Mouse (Mus musculus) midbrain, embryonic 11.5 days (tissue): ENCODE measurements around the gene H2-Oa. TPM values are rescaled to one million over a fixed set of nuclear protein-coding genes. Genes with fewer than 3 reads are reported as not detected.

ENCODE experiments used
- ATAC-seq: fragments of 200-750 bp; cut with Nextera tagmentation; 2 replicates; pipeline ENCODE4 v1.8.0; 2017; ENCODE audit warnings: moderate TSS enrichment, moderate library complexity; ENCODE audit not compliant: low FRiP score
- DNase-seq: peaks from one replicate; pipeline ENCODE4 v3.0.0; 2015; ENCODE audit warnings: low spot score; ENCODE audit errors: missing footprints
- H3K27ac ChIP-seq: fragments of 300-500 bp; sonication (generic); 2 replicates; pipeline ENCODE4 v1.5.1; 2014; ENCODE audit warnings: low read depth, low read length
- H3K27me3 ChIP-seq: fragments of 300-500 bp; sonication (generic); 2 replicates; pipeline ENCODE4 v1.6.1; 2014; ENCODE audit warnings: mild to moderate bottlenecking, low read length, moderate library complexity, mixed read lengths; ENCODE audit not compliant: control insufficient read depth, insufficient read depth
- H3K36me3 ChIP-seq: fragments of 300-500 bp; sonication (generic); 2 replicates; pipeline ENCODE4 v1.6.1; 2014; ENCODE audit warnings: mild to moderate bottlenecking, low read length, moderate library complexity, mixed read lengths; ENCODE audit not compliant: control insufficient read depth, insufficient read depth
- H3K4me1 ChIP-seq: fragments of 300-500 bp; sonication (generic); 2 replicates; pipeline ENCODE4 v1.6.1; 2014; ENCODE audit warnings: low read length; ENCODE audit not compliant: control insufficient read depth, insufficient read depth
- H3K4me2 ChIP-seq: fragments of 300-500 bp; sonication (generic); 2 replicates; pipeline ENCODE4 v1.6.1; 2014; ENCODE audit warnings: mild to moderate bottlenecking, moderate library complexity
- H3K4me3 ChIP-seq: fragments of 300-500 bp; sonication (generic); 2 replicates; pipeline ENCODE4 v1.5.1; 2014; ENCODE audit warnings: low read depth, low read length
- H3K9ac ChIP-seq: fragments of 300-500 bp; sonication (generic); 2 replicates; pipeline ENCODE4 v1.6.1; 2014; ENCODE audit warnings: low read length
- H3K9me3 ChIP-seq: fragments of 300-500 bp; sonication (generic); 2 replicates; pipeline ENCODE4 v1.6.1; 2016; ENCODE audit warnings: low read length; ENCODE audit not compliant: control insufficient read depth
- WGBS: fragments of 180-500 bp; shearing (Covaris S2); extraction: QIAGEN DNeasy Blood & Tissue Kit; methylation state at CpG from one replicate; pipeline ENCODE4 v1.1.7; 2014; 5-methylcytosine and 5-hydroxymethylcytosine counted together
- polyA plus RNA-seq: library from polyadenylated mRNA; unstranded; fragments of >200 nt; fragmentation: Nextera tagmentation; extraction: Ambion mirVana; gene quantifications from 2 replicates; pipeline ENCODE4 v1.2.1, GENCODE M21; 2014

Gene H2-Oa
- polyA plus RNA-seq, 1 experiment from 2014 or later, result 0.33 TPM

DNA sequence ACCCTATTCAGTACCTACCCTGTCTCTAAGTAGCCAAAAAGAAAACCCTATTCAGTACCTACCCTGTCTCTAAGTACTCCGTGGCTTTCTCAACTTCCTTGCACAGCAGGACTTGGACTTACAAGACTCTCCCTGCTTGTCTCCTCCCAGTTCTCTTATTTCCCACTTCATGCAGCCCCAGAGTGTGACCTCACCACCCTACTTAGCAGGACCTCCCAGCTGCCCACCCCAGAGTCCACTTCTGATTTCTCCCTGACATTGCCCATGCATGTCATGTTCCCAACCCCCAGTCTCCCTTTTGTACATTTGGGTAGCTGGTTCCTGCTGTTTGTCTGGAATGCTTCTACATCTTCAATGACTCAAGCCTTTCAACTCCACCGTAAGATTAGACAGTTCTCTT lies 31.4 kb downstream of the H2-Oa start:
- DNase-seq (peak; percentile 87), ATAC-seq (no peak)
- Histone ChIP-seq H3K27ac (peak overlapping the region; percentile 100; the same call in 1 of the 2 replicates), H3K4me3 (peak overlapping the region; percentile 99), H3K9ac (peak overlapping the region; percentile 99), H3K4me2 (peak overlapping the region; percentile 97), H3K36me3 (peaks cover 4% of the 10 kb centered on the region; the same call in 1 of the 2 replicates), H3K4me1 (peaks cover 15% of the 10 kb centered on the region), H3K27me3 (no peaks in the 10 kb centered on the region), H3K9me3 (no peaks in the 10 kb centered on the region)
- WGBS, result 16% methylated on average over 2 of the region's 2 CpGs

DNA sequence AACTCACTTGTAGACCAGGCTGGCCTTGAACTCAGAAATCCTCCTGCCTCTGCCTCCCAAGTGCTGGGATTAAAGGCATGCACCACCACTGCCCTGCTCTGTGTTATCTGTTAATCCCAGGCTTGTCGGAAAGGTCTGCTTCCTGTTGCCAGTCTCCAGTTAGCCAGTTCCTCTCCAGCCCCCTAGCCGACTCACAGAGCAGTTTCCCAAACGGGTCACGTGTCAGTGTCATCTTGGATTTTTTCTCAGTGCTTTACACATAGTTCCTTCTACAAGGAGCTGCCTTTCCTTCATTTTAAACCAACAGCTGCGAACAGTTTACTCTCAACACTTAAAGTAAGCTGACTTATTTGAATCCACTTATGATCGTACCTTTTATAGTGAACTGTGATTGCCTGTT lies 32.5 kb downstream of the H2-Oa start:
- H3K4me1 ChIP-seq, result peaks cover 18% of the 10 kb centered on the region
- H3K4me2 ChIP-seq, result no peak overlapping the region
- no peak overlapping the region for H3K27ac ChIP-seq
- no peaks in the 10 kb centered on the region for H3K36me3 ChIP-seq
- no peak for DNase-seq
- H3K27me3 ChIP-seq, result no peaks in the 10 kb centered on the region
- ATAC-seq, result no peak
- no peak overlapping the region for H3K4me3 ChIP-seq
- no peaks in the 10 kb centered on the region for H3K9me3 ChIP-seq
- H3K9ac ChIP-seq, result no peak overlapping the region
- 92% methylated on average over 6 of the region's 6 CpGs for WGBS

GRCm38 (mm10) chr17:34126826-34127420 lies 34.8 kb downstream of the H2-Oa start:
- Histone ChIP-seq H3K27me3 (no peaks in the 10 kb centered on the region), H3K27ac (no peak overlapping the region), H3K4me1 (peaks cover 18% of the 10 kb centered on the region), H3K9me3 (no peaks in the 10 kb centered on the region), H3K4me2 (no peak overlapping the region), H3K36me3 (no peaks in the 10 kb centered on the region), H3K9ac (no peak overlapping the region), H3K4me3 (no peak overlapping the region)
- peak; percentile 37 for DNase-seq
- no peak for ATAC-seq
- 64% methylated on average over 9 of the region's 9 CpGs for WGBS

GRCm38 (mm10) chr17:34127475-34127874 lies 35.3 kb downstream of the H2-Oa start:
- Histone ChIP-seq H3K4me1 (peaks cover 18% of the 10 kb centered on the region), H3K27ac (no peak overlapping the region), H3K4me2 (no peak overlapping the region), H3K9me3 (no peaks in the 10 kb centered on the region), H3K27me3 (no peaks in the 10 kb centered on the region), H3K4me3 (no peak overlapping the region), H3K9ac (no peak overlapping the region), H3K36me3 (no peaks in the 10 kb centered on the region)
- ATAC-seq, result no peak
- 27% methylated on average over 6 of the region's 6 CpGs for WGBS
- DNase-seq, result peak; percentile 81

DNA sequence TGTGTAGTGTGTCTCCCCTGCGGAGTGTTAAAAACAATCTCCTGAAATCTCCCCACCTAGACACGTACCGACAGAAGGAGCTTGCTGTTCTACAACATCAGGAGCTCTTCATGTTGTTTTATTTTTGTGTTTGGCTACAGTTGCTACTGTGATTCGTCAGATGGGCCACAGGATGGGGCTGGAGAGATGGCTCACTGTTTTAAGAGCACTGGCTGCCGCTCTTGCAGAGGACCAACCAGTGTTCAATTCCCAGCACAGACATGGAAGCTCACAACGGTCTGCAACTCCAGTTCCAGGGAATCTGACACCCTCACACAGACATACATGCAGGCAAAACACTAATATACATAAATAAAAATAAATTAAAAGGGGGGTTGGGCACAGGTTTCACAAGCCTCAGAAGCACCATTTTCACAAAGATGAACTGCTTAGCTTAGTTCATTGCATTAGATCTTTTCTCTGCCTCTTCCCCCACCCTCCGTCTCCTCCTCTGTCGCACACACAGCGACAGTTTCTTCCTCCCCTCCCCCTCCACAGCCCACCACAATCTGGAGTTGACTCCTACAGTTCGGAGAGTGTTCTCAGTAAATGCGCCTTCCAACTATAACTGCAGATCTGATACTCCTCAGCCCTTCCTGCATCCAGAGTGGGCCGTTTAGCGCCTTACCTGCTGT lies 36.3 kb downstream of the H2-Oa start:
- ATAC-seq (no peak), DNase-seq (peak; percentile 80)
- Histone ChIP-seq H3K36me3 (no peaks in the 10 kb centered on the region), H3K4me1 (peaks cover 12% of the 10 kb centered on the region), H3K27ac (no peak overlapping the region), H3K27me3 (no peaks in the 10 kb centered on the region), H3K4me3 (no peak overlapping the region; the same call in 1 of the 2 replicates), H3K9me3 (no peaks in the 10 kb centered on the region), H3K4me2 (peak overlapping the region; percentile 8; the same call in 1 of the 2 replicates), H3K9ac (no peak overlapping the region)
- 21% methylated on average over 13 of the region's 13 CpGs for whole genome bisulfite sequencing

DNA sequence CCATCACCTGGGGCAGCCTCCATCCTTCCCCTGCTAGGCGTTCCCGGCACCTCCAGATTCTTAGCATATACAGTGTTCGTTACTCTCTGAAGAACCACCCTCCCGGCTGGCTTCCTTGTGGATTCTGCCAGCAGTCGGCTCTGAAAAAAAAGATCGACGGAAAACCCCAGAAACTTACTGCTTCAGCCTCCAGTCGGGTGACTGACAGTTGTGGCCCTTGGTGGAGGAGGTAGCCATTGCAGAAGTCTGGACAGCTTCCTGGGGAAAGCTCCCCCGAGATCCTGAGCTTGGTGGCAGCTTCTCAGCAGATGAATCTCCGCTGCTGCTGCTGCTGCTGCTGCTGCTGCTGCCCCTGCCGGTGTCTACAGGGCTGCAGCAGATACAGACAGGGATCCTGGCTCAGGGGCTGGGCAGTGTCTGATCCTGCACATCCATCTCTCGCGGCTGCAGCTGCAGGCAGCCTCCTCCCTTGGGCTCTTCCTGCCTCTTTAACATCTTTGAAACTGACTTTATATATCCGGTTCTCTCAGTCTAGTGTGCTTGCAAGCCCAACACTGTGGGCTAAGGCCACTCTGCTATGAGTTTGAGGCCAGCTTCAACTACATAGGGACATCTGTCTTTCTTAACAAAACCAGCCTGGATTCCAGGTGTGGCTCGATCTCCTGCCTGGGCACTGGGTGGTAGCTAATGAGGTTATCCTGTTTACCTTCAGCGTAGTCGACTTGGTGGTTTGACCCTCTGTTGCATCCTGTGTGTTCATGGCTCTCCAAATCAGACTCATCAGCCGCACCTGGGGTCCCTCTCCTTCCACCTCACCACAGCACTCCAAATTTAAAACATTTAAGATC lies 37.0 kb downstream of the H2-Oa start:
- peak overlapping the region; percentile 22; the same call in 1 of the 2 replicates for H3K9ac ChIP-seq
- peaks cover 5% of the 10 kb centered on the region for H3K4me1 ChIP-seq
- H3K4me3 ChIP-seq, result no peak overlapping the region; the same call in 1 of the 2 replicates
- ATAC-seq, result no peak; the same call in 1 of the 2 replicates
- H3K36me3 ChIP-seq, result no peaks in the 10 kb centered on the region
- no peak overlapping the region for H3K27ac ChIP-seq
- H3K27me3 ChIP-seq, result no peaks in the 10 kb centered on the region
- H3K9me3 ChIP-seq, result no peaks in the 10 kb centered on the region
- DNase-seq, result peak; percentile 85
- WGBS, result 22% methylated on average over 18 of the region's 18 CpGs
- H3K4me2 ChIP-seq, result peak overlapping the region; percentile 8; the same call in 1 of the 2 replicates

DNA sequence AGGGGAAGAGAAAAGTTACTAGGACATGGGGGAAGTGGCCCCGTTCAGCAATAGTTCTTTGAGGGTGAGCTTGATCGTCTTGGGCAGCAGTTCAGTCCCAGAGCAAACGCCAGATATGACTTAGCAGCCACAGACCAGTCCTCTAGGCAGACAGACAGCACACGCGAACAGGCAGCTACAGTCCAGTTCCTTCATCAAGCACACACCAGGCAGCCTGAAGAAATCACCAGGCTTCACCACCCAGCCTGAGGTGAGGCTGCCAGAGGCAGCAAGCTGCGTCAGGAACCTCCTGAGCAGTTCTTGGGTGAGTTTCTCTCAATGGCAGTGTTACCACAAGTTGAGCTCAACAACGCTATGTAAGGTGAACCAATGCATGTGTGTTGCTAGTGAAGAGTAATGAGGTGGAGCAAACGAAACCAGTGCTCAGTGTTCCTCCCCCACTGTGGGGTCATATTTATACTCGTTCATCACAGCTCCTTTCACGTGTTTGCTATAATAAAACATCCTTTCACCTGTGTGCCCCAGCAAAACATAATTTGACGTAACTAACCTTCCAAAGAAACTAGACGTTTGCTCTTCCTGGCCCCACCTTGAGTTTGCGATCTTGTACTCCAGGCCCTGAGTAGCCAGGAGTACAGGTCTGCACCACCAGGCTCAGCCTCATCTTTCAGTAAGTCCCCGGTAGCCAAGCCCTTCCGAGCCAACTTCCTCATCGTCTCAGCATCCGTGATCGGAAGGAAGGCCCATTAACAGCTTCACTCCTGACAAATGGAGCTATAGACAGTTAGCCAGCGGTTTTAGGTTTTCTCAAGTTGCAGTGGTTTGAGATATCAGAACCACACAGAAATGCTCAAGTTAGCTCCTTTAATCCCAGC lies 38.2 kb downstream of the H2-Oa start:
- no peaks in the 10 kb centered on the region for H3K27me3 ChIP-seq
- no peak overlapping the region for H3K4me3 ChIP-seq
- peaks cover 5% of the 10 kb centered on the region for H3K4me1 ChIP-seq
- WGBS, result 87% methylated on average over 19 of the region's 19 CpGs
- no peak overlapping the region for H3K27ac ChIP-seq
- H3K36me3 ChIP-seq, result no peaks in the 10 kb centered on the region
- DNase-seq (peak; percentile 67), ATAC-seq (no peak)
- H3K9me3 ChIP-seq, result no peaks in the 10 kb centered on the region
- no peak overlapping the region for H3K9ac ChIP-seq
- no peak overlapping the region for H3K4me2 ChIP-seq

DNA sequence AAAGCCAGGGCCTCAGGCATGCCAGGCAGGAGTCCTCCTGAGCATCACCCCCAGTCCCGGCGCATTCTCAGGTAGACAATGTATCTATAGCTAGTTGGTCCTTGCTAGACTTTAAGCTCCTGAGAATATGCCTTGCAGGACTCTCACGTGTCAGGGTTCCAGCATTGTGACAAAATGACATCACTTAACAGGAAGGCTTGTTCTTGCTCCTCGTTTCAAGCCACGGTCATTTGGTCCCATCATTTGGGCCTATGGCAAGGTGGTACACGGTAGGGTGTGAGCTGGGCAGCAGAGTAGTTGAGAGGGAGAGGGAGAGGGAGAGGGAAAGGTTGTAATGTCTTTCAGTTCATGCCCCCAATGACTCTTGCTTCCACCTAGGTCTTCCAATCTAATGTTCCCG lies 39.8 kb downstream of the H2-Oa start:
- Histone ChIP-seq H3K36me3 (no peaks in the 10 kb centered on the region), H3K9me3 (no peaks in the 10 kb centered on the region), H3K4me3 (no peak overlapping the region), H3K9ac (no peak overlapping the region), H3K4me1 (peaks cover 5% of the 10 kb centered on the region), H3K27me3 (no peaks in the 10 kb centered on the region), H3K27ac (no peak overlapping the region), H3K4me2 (no peak overlapping the region)
- WGBS, result 71% methylated on average over 7 of the region's 7 CpGs
- peak; percentile 70 for DNase-seq
- ATAC-seq, result no peak
